Mouse (Mus musculus) ES-E14 (cell line): ENCODE data around the gene Tm9sf4. TPM values are rescaled to one million over a fixed set of nuclear protein-coding genes. Genes with fewer than 3 reads are reported as not detected.

Experiments
- DNase-seq: peaks from one replicate; pipeline ENCODE4 v3.0.0-alpha.2; 2013; ENCODE audit warnings: low read depth, low spot score
- H3K27ac ChIP-seq: 2 replicates; pipeline ENCODE4 v1.5.1; 2012; ENCODE audit warnings: low read depth, mild to moderate bottlenecking, low read length, moderate library complexity, mixed read lengths; ENCODE audit not compliant: poor library complexity, insufficient read depth, severe bottlenecking
- H3K36me3 ChIP-seq: 2 replicates; pipeline ENCODE4 v1.6.1; 2012; ENCODE audit warnings: mild to moderate bottlenecking, low read length, moderate library complexity, mixed read lengths; ENCODE audit not compliant: control insufficient read depth, poor library complexity, insufficient read depth, severe bottlenecking
- H3K4me1 ChIP-seq, 2 experiments: fragments of 150-350 bp in 1 of 2; sonication (generic) in 1 of 2; 2 replicates each; pipeline ENCODE4 v1.6.1; 2012; ENCODE audit warnings: low read length in 2 of 2, mild to moderate bottlenecking in 1 of 2, mixed read lengths in 1 of 2; ENCODE audit not compliant: control insufficient read depth in 2 of 2, insufficient read depth in 2 of 2, poor library complexity in 1 of 2
- H3K4me3 ChIP-seq, 2 experiments: fragments of 150-350 bp in 1 of 2; sonication (generic) in 1 of 2; 2 replicates each; pipeline ENCODE4 v1.5.1; 2012; ENCODE audit warnings: low read length in 2 of 2, low read depth in 1 of 2, mild to moderate bottlenecking in 1 of 2, mixed read lengths in 1 of 2; ENCODE audit not compliant: insufficient read depth in 1 of 2, poor library complexity in 1 of 2, severe bottlenecking in 1 of 2
- H3K9ac ChIP-seq: 2 replicates; pipeline ENCODE4 v1.6.1; 2012; ENCODE audit warnings: low read depth, mild to moderate bottlenecking, low read length, mixed read lengths; ENCODE audit not compliant: poor library complexity, insufficient read depth, severe bottlenecking
- H3K9me3 ChIP-seq: fragments of 150-350 bp; sonication (generic); 2 replicates; pipeline ENCODE4 v1.6.1; 2012; ENCODE audit warnings: low read depth, mild to moderate bottlenecking, low read length; ENCODE audit not compliant: control insufficient read depth, insufficient read depth
- CHD2 ChIP-seq: IDR thresholded peaks from 2 replicates; pipeline ENCODE4 v1.6.1; 2014; ENCODE audit warnings: mild to moderate bottlenecking, low read depth, low read length, inconsistent platforms
- HCFC1 ChIP-seq: IDR thresholded peaks from 2 replicates; pipeline ENCODE4 v1.6.1; 2012; ENCODE audit warnings: low read length, inconsistent platforms, borderline replicate concordance; ENCODE audit not compliant: insufficient read depth
- MAFK ChIP-seq: IDR thresholded peaks from 2 replicates; pipeline ENCODE4 v1.6.1; 2014; ENCODE audit warnings: mild to moderate bottlenecking, low read depth, low read length, inconsistent platforms; ENCODE audit not compliant: insufficient read depth
- ZC3H11A ChIP-seq: IDR thresholded peaks from 2 replicates; pipeline ENCODE4 v1.6.1; 2012; ENCODE audit warnings: low read depth, mild to moderate bottlenecking, inconsistent platforms, low read length, borderline replicate concordance
- ZNF384 ChIP-seq: IDR thresholded peaks from 2 replicates; pipeline ENCODE4 v1.6.1; 2012; ENCODE audit warnings: low read depth, low read length, inconsistent platforms
- in situ Hi-C, 2 experiments: fragments of 600-800 bp; cut with MboI; formaldehyde crosslinking; loops; one replicate each; pipeline ENCODE4 v1.15.1; 2025; ENCODE audit warnings: low sequenced_read_pairs in 2 of 2, inconsistent platforms in 1 of 2; ENCODE audit not compliant: unreplicated experiment in 2 of 2
- total RNA-seq: library from RNA; depleted of rRNA; stranded (reverse); fragments of 300-350 nt; gene quantifications from 2 replicates; pipeline ENCODE4 v1.2.3, GENCODE M21; 2012

Gene Tm9sf4
- total RNA-seq, 1 experiment, result 62.8 TPM

DNA sequence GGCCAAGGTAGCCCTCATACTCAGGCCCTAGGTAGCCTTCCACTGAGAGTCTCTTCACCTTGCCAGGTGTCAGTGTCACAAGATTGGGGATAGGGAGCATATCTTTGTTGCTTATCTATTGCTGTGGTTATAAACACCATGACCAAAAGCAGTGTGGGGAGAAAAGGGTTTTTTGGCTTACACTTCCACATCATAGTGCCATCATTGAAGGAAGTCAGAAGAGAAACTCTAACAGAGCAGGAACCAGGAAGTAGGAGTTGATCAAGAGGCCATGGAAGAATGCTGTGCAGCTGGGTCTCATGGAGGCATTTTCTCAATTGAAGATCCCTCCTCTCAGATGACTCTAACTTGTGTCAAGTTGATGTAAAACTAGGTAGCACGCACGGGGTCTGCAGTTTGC is 47.0 kb downstream of the Tm9sf4 start:
- Histone ChIP-seq H3K9ac (no peak overlapping the region), H3K4me1 (peaks cover 0 to 8% of the 10 kb centered on the region in 2 experiments; a peak in 2 of 4 replicates), H3K9me3 (no peaks in the 10 kb centered on the region), H3K27ac (no peak overlapping the region), H3K36me3 (peaks cover 31% of the 10 kb centered on the region; the same call in 1 of the 2 replicates), H3K4me3 (no peak overlapping the region)
- in situ Hi-C loops, result no loop called here
- TF ChIP-seq HCFC1 (no peak), ZNF384 (no peak), MAFK (no peak), ZC3H11A (no peak), CHD2 (no peak)
- DNase-seq, result no peak

GRCm38 (mm10) chr2:153209286-153209685 is 48.2 kb downstream of the Tm9sf4 start:
- no peak overlapping the region for H3K27ac ChIP-seq
- in situ Hi-C loops, result no loop called here
- H3K4me1 ChIP-seq, result peaks cover 0 to 2% of the 10 kb centered on the region in 2 experiments; a peak in 1 of 4 replicates
- no peak for DNase-seq
- peaks cover 25% of the 10 kb centered on the region; the same call in 1 of the 2 replicates for H3K36me3 ChIP-seq
- no peaks in the 10 kb centered on the region for H3K9me3 ChIP-seq
- no peak overlapping the region for H3K4me3 ChIP-seq
- TF ChIP-seq CHD2 (no peak), ZC3H11A (no peak), HCFC1 (no peak), ZNF384 (no peak), MAFK (no peak)
- H3K9ac ChIP-seq, result no peak overlapping the region

- no peaks in the 10 kb centered on the region for H3K9me3 ChIP-seq
- peaks cover 0 to 4% of the 10 kb centered on the region in 2 experiments; a peak in 1 of 4 replicates for H3K4me1 ChIP-seq
- TF ChIP-seq ZNF384, result no peak
- no peak for TF ChIP-seq MAFK
- TF ChIP-seq CHD2, result no peak
- no peak for TF ChIP-seq HCFC1
- no peak for TF ChIP-seq ZC3H11A
- H3K9ac ChIP-seq, result no peak overlapping the region
- in situ Hi-C loops, result no loop called here
- H3K4me3 ChIP-seq, result no peak overlapping the region
- H3K36me3 ChIP-seq, result peaks cover 21% of the 10 kb centered on the region; the same call in 1 of the 2 replicates
- no peak for DNase-seq
- no peak overlapping the region for H3K27ac ChIP-seq
Observed at GRCm38 (mm10) chr2:153211451-153211850, 50.3 kb downstream of the Tm9sf4 start.

GRCm38 (mm10) chr2:153213351-153213750 is 52.2 kb downstream of the Tm9sf4 start:
- H3K4me1 ChIP-seq, result peaks cover 0 to 4% of the 10 kb centered on the region in 2 experiments; a peak in 1 of 4 replicates
- H3K27ac ChIP-seq, result no peak overlapping the region
- H3K9ac ChIP-seq, result no peak overlapping the region
- no peak for DNase-seq
- in situ Hi-C loops, result no loop called here
- no peaks in the 10 kb centered on the region for H3K9me3 ChIP-seq
- peaks cover 12% of the 10 kb centered on the region; the same call in 1 of the 2 replicates for H3K36me3 ChIP-seq
- H3K4me3 ChIP-seq, result no peak overlapping the region
- no peak for TF ChIP-seq CHD2
- TF ChIP-seq ZC3H11A, result no peak
- no peak for TF ChIP-seq MAFK
- TF ChIP-seq HCFC1, result no peak

DNA sequence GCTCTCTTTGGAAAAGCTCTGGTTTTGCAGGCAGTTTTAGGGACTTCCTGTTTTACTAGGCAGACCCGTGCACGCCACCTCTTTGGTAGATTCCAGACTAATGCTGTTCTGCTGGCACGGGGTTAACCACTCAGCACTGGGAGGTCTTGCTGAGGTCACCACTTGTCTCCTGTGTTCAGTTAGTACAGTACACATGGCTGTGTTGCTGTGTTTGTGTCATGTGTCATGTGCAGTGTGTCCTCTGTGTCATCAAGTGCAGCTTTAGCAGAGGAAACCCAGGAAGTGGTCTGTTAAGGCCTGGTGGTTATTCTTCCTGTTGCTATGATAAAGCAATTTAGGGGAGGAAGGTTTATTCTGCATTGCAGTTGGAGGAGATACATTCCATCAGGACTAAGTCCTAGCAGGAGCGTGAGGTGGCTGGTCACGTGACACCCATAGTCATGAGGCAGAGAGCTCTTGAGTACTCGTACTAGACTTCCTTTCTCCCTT is 53.7 kb downstream of the Tm9sf4 start:
- DNase-seq, result no peak
- H3K4me3 ChIP-seq, result no peak overlapping the region
- no peak overlapping the region for H3K9ac ChIP-seq
- TF ChIP-seq HCFC1 (no peak), ZNF384 (no peak), CHD2 (no peak), MAFK (no peak), ZC3H11A (no peak)
- no peak overlapping the region for H3K27ac ChIP-seq
- H3K9me3 ChIP-seq, result no peaks in the 10 kb centered on the region
- H3K4me1 ChIP-seq, result 0 out of 4 replicates have a peak, but pooled peaks cover 0 to 4% of the 10 kb centered on the region in 2 experiments
- in situ Hi-C loops, result no loop called here
- 0 out of 2 replicates have a peak, but pooled peaks cover 2% of the 10 kb centered on the region for H3K36me3 ChIP-seq
